Mouse (Mus musculus): Measurements from ENCODE around the gene Krtcap3.
A peak's percentile ranks its signal among the peaks of the same experiment; 100 is the strongest.

Krtcap3 gene

GRCm38 (mm10) chr5:31252795-31253545 lies 1.5 kb downstream of the Krtcap3 start:
- DNase-seq (ENCODE audit: low read depth, low spot score) = no peak

DNA sequence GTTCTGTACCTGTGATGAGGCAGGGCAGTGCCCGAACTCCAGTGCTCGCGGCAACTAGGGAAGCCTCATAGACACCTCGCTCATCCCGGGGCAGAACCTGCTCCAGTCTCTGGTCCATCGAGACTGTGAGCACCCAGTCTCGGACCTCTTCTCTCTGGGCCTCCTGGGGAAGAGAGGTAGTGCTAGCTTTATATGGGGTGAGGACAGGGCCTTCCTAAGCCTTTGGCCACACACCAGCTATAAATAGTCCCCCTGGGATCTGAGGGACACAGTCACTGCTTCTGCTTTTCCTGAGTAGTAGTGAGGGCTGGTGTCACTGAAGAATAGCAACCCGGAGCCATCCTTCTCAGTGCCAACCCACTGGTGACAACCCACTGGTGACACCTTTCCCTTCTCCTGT lies 2.3 kb downstream of the Krtcap3 start:
- DNase-seq (ENCODE audit: low read depth, low spot score) = no peak

DNA sequence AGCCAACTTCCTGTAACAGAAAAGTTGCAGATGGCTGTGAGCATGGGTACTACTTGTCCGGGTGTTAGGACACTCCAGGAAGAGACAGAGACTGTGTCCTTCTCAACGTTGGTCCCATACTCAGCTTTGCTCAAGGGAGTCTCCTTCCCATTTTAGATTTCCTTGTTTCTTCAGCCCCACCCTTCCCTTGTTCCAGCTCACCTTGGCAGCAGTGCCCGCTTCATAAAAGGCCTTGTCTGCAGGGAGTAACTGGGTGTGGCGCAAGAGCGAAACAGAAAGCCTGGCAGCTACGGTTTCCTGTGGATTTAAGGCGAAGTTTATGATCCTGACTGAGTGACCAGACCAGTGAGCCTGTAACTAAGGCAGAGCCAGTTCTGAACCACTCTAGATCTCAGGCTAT lies 3.0 kb downstream of the Krtcap3 start:
- no peak for DNase-seq (ENCODE audit: low read depth, low spot score)

- no peak for DNase-seq (ENCODE audit: low read depth, low spot score)
Observed at GRCm38 (mm10) chr5:31254901-31255300, 3.4 kb downstream of the Krtcap3 start.

DNA sequence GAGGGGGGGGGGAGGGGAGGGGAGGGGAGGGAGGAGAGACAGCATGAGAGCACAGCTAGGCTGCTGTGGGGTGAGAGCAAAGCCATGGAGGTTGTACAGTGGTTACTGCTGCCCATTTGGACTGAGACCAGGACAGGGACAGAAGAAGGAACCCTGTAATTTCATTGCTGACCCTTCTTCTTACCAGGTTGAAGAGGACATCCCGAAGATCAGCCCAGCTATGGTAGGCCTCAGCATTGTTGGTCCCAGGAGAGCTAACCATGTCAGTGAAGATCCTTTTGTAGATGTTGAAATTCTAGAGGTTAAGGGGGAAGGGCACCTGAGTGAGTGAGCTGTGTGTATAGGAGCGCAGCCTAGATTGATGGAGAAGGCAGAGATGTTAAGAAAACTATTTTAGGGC lies 3.9 kb downstream of the Krtcap3 start:
- no peak for DNase-seq (ENCODE audit: low read depth, low spot score)

GRCm38 (mm10) chr5:31255971-31256370 lies 4.5 kb downstream of the Krtcap3 start:
- DNase-seq (ENCODE audit: low read depth, low spot score) = no peak

DNA sequence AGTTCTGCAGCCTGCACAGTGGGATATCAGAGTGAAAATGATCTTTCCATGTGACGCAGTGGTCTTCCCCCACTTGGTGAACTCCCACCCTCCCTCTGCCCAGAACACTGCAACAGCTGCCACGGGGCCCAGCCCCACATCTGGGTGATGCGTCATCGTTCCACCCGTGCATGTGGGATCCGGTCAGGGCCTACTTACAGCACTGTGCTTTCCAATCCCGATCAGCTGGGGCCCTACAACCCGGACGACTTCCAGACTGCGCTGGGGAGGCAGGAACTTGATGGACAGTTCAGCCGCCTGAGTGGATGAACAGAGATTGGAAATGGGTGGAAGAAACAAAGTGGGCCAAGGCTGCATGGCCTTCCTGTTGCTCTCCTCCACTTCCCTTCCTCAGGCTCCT lies 6.1 kb downstream of the Krtcap3 start:
- no peak for DNase-seq (ENCODE audit: low read depth, low spot score)

GRCm38 (mm10) chr5:31266101-31266500 lies 14.6 kb downstream of the Krtcap3 start:
- no peak for DNase-seq (ENCODE audit: low read depth, low spot score)

DNA sequence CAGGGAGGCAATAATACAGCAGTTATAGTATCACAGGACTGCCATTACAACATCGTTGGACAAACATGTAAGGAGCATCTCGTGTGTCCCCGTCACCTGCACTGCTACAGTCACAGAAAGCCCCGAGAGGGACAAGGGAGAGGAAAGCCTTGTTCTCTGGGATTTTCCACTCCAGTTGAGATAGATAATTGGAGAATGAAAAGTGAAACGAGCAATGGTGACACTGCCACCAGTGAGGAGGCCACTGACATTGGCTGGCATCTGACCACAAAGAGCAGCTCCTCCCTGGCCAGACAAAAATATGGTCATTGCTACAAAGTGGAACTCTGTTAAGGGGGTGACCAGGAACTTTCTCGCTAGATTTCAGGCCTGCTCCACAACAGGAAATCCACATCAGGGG lies 16.2 kb downstream of the Krtcap3 start:
- DNase-seq (ENCODE audit: low read depth, low spot score) = no peak

DNA sequence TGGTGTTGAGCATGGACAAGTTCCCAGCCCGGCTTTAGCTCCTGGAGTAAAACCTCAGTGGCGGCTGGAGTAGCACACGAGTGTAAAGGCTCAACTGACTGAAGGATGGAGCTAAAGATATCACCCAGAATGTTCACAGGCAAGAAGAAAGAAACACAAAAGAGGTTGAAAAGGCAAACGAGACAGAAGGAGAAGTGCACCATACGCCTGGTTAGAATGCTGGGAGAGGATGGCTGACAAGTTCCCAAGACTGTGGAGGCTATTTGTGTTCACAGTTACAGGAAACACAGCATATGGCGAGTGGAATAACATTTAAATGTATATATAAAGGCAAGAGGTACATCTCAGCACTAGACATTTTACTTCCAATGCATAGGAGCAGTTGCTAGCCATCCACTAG lies 21.5 kb downstream of the Krtcap3 start:
- DNase-seq (ENCODE audit: low read depth, low spot score) = no peak

GRCm38 (mm10) chr5:31279245-31279988 lies 27.9 kb downstream of the Krtcap3 start:
- no peak for DNase-seq (ENCODE audit: low read depth, low spot score)

DNA sequence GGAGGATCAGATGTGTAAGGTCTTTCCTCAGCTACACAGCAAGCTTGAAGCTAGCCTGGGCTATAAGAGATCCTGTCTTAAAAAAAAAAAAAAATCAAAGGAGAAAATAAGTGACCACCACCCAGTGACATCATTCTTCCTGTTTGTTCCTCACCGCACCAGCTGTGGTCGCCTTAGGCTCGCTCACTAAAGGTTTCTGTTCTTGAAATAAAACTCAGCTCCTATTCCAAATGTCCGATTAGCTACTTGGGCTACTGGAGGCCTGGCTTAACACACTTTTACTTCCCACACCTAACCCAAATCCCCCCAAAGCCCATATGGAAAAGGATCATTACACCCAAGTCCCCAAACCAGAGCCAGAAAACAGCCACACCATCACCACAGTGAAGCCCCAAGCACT lies 36.7 kb downstream of the Krtcap3 start:
- DNase-seq (ENCODE audit: low read depth, low spot score) = no peak

- no peak for DNase-seq (ENCODE audit: low read depth, low spot score)
Observed at GRCm38 (mm10) chr5:31288655-31289054, 37.2 kb downstream of the Krtcap3 start.

DNA sequence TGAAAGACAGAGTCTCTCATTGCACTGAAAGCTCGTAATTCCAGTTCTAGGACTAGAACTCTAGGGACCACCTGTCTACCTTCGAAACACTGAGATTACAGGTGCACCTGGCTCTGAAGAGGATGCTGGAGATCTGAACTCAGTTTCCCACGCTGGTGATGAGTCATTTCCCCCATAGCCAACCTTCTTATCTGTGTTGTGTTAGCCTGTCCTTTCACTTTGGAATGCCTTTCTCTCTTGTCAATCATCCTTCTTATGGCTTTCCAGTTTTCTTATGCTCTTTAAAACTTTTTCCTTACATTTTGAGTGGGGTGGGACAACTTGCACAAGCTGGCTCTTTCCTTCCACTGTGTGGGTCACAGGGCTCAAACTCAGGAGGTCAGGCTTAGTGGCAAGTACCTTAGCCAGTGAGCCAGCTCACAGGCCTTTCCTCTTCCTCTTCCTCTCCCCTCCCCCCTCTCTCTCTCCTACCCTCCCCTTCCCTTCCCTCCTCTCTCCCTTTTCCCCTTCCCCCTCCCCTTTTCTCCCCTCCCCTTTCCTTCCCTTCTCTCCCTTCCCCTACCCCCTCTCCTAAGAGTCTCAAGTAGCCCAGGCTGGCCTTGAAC lies 38.2 kb downstream of the Krtcap3 start:
- no peak for DNase-seq (ENCODE audit: low read depth, low spot score)

- DNase-seq (ENCODE audit: low read depth, low spot score) = peak; percentile 94
Observed at GRCm38 (mm10) chr5:31290521-31291360, 39.2 kb downstream of the Krtcap3 start, which contains the start of gene Ift172. TSS of gene Ift172 (minus strand) at chr5:31291116.

GRCm38 (mm10) chr5:31291361-31291688 lies 39.8 kb downstream of the Krtcap3 start:
- no peak for DNase-seq (ENCODE audit: low read depth, low spot score)

GRCm38 (mm10) chr5:31294964-31295605 lies 43.6 kb downstream of the Krtcap3 start:
- DNase-seq (ENCODE audit: low read depth, low spot score) = no peak

DNA sequence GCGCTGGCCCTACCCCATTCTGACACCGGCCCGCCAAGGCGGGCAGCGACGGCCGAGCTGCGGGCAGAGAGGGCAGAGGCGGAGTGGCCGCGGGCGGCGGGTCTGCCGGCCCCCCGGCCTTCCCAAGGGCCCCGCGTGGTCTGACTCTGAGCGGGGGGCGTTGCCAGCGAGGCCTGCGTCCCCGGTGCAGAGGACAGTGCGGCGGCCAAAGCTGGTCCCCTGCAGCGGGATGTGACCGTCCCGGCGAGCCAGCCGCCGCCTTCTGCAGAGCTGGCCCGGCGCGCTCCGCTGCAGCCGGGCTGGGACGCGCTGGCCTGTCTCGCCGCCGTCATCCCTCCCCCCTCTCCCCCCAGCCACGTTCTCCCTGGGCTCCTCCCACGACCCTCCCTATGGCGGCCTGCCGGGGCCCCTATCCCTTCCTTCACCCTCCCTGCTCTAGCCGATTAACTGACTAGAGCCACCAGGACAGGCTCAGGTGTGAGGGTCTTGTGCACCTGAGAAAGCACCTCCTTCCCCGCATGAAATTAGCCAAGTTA lies 44.2 kb downstream of the Krtcap3 start, which contains the start of gene Fndc4:
Gene Fndc4, minus strand, starts transcription at position 475 of the 536 bp plus-strand sequence.
- no peak for DNase-seq (ENCODE audit: low read depth, low spot score)

DNA sequence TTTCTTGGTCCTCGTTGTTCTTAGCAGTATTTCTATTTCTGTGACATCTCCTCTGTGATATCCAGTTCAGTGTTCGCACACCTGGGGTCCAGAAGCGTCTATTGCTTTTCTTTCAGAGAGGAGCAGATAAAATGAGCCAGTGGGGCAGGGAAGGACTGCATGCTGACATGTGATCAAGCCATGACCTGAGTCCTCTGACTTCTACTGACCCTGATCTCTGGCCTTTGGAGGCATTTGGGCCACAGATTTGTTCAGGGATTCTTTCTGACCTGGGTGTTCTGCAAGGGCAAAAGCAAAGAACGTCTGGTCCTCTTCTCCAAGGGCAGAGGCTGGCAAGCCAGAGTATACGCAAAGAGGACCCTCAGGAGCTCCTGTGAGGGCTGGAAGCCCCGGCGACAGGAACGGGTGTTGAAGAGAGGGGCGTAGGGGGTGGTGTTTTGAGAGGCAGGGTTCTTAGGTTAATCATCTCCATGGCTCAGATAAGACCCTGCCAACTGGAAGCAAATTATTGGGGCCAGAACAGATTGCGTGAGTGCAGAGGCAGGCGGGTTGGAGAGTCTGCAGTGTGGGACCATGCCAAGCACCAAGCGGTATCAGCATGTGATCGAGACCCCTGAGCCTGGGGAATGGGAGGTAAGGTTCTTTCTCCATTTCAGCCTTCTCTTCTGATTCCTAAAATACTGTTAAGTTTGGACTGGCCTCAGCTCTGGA lies 45.7 kb downstream of the Krtcap3 start, which contains the start of gene Gckr:
Gene Gckr, plus strand, starts transcription at position 397 of the 711 bp plus-strand sequence.
- no peak for DNase-seq (ENCODE audit: low read depth, low spot score)

DNA sequence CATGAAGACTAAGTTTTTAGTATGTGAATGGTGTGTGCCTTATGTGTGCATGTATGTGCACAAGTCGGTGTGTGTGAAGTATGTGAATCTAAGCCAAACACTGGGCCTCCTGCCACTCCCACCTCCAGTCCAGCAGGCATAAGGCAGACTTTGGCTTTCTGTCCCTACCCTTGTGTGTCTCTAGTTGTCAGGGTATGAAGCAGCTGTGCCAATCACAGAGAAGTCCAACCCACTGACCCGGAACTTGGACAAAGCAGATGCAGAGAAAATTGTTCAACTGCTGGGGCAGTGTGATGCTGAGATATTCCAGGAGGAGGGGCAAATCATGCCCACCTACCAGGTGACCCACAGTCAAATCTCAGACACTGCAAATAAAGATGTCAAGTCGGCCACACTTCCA lies 46.5 kb downstream of the Krtcap3 start:
- no peak for DNase-seq (ENCODE audit: low read depth, low spot score)

All from c-Kit-negative CD71-positive TER-119-positive erythroid progenitor cells, embryonic 14.5 days (primary cell).